Mouse (Mus musculus) granulocyte monocyte progenitor cell, adult 5-6 weeks (primary cell): ENCODE measurements at regions not wholly inside any gene's neighbourhood (a gene's known extent, or its start where the extent isn't known, plus 50 kb on each side); places are given as distances from the start of the nearest gene placed in this dataset.
A peak's percentile ranks its signal among the peaks of the same experiment; 100 is the strongest.

Experiments
- ATAC-seq: replicated peaks from 2 replicates; pipeline ENCODE4 v1.8.0; 2016; ENCODE audit warnings: mild to moderate bottlenecking, moderate TSS enrichment, inconsistent platforms; ENCODE audit not compliant: poor library complexity, severe bottlenecking

DNA sequence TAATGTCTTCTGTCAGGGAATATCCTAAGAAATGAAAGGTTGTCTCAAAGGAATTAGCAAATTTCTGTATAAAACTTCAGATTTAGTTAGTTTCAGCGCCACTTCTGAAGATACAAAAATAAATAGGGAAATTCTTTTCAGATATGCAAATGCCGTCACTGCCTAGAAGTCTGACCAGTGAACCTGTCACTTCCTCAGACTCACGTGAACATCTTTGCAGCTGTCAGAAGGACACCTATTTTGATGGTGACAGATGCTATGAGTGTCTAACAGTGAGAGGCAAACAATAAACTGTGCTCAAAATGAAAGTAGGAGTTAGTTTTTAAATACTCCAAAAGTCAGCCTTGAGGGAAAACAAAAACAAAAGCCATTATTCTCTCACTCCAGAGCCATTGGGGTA, 57.5 kb upstream of the Igf1r start:
- ATAC-seq: 0 out of 2 replicates have a peak, but pooled peaks have one; percentile 36

GRCm38 (mm10) chr7:67892917-67893316, 59.7 kb upstream of the Igf1r start:
- peak; percentile 86 for ATAC-seq

DNA sequence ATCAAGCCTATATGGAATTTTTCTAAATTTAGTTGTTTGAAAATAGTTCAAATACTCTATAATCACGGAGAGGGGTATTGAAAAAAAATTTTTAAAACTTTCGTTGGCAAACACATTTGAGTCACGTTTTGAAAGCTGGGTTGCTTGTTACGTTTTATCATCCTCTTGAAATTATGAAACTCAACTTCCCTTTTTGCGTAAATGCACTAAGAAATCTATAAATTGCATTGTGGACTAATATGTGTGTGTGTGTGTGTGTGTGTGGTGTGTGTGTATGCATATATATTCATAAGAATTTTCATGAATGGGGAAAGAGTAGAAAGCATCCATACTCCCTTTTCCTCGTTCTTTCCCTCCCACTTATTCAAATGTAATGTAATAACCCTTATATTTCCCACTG, 69.6 kb upstream of the Igf1r start:
- ATAC-seq: peak; percentile 92

DNA sequence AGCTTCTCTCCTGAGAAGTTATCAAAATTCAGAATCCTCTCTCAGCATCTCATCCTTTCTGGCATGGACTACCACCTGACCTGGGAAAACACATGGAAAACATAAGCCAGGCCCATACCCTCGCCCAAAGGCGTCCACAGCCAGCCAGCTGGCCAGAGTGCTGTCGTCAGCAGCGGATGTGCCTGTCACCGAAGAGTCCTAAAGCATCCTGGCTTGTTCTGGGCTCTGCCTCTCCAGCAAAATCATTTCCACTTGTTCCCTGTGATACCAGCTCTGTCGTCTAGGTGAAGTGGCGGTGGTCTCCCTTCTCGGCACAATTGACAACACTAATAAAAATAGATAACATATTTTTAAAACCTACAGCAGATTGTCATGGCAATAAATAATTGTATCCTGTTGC, 70.0 kb upstream of the Igf1r start:
- peak; percentile 7 for ATAC-seq

- ATAC-seq: no peak
Observed at GRCm38 (mm10) chr7:67878226-67878625, 74.4 kb upstream of the Igf1r start.

DNA sequence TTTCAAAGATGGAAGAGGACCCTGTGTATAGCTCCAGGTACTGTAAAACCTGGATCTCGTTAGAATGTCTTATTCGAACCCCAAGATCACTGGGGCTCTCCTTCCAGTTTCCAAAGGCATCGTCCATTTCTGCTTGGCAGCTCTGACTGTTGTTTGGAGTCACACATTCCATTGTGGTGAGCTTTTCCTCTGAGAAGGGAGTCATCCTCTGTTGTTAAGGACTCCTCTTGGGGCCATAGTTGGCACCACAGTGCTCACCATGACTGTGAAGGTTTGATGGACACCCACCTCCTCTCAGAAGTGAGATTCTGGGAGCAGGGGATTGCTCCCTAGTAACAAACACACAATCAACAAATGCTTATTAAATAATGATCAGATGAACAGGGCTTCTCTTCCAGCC, 75.0 kb upstream of the Igf1r start:
- ATAC-seq: no peak

DNA sequence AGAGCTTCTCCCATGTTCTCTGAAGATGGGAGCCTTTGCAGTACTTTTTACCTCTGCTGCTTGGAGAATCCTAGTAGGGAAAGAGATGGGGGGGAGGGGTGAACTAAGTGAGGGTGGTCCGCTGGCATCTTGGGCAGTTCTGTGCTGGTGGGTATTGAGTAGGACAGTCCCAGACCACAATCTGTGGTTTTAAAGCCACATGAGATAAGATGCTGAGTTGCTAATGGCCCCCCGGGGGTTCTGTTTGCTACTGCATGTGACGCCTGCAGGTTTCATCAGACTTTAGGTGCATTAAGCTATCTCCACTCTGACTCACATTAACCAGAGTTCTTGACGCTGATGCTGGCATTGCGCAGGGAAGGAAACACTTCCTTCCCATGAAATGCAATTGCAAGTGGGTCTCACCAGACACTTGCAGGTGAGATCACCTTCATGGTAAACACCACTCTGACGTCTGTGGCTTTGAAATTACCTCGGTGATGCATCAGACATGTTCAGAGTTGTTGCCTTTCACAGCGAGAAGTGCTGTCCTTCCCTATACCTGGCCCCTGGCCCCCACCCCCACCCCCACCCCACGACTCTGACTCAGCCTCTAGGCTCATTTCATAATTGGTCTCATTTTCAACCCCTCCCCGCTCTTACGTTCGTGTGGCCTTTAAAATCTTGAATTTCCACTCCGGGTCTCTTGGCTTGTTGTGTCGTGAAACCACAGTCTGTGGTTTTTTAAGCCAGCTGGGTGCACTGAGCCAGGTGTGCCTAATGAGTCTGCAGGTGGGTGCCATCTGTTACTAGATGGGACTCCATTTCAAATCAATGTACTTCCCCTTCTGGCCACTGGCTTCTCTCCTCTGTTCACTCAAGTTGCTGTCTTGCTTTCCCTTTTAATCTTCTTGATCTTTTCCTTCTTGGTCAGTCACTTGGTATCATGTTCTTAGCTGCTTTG, 94.8 kb upstream of the Synm start:
- ATAC-seq: peak; percentile 9; the same call in 1 of the 2 replicates

DNA sequence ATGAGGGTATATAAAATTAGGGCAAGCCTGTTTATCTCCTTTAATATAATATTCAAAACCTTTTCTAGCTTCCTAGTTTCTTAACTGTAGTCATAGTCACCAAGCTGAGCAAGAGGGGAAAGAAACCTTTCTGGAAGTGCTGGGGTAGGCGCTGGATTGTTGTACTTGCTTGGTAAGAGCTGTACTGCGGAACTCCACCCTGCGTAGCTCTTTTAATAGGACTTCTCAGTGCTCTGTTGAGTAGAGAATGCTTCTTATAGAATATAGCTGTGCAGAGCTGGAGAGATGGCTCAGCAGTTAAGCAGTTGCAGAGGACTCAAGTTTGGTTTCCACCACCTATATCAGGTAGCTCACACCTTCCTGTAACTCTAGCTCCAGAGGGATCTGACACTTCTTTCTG, 93.3 kb upstream of the Synm start:
- ATAC-seq: no peak

- no peak for ATAC-seq
Observed at GRCm38 (mm10) chr7:67849509-67849862, 89.9 kb upstream of the Synm start.

- ATAC-seq: peak; percentile 37
Observed at GRCm38 (mm10) chr7:67848589-67849508, 89.3 kb upstream of the Synm start.

DNA sequence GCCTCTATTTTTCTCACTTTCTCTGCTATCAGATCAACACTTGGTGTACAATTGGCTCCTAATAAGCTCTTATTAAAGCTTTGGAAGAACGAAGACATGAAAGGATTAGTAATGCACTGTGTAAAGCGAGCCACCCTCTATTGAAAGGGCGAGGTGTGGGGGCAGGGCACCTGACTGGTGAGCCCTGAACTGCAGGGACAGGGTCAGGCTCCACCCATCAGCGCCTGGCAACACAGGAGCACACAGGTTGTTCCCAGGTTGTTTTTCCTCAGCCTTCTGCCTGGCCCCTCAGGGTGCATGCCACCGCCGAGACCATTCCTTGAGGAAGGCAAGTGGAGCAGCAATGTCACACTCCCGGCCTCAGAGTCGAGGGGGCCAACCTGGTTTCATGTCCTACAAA, 87.3 kb upstream of the Synm start:
- ATAC-seq: no peak

DNA sequence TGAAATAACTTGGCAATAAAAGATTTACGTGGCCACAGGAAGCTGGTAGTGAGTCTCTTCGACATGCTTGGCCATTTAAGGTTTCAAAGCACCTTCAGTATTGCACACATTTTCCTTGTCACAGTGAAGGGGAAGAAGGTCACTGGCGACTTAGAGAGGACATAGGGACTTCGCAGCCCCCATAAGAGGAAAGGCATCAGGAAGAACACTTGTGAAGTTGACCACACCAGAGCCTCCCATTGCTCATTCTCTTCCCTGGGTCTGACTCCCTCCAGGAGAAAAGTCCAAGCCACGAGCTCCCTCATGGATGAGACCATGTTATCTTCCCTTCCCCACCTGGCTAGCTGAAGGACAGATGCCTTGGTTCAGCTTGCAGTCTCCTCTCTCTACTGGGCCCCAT, 77.4 kb upstream of the Synm start:
- ATAC-seq: no peak

DNA sequence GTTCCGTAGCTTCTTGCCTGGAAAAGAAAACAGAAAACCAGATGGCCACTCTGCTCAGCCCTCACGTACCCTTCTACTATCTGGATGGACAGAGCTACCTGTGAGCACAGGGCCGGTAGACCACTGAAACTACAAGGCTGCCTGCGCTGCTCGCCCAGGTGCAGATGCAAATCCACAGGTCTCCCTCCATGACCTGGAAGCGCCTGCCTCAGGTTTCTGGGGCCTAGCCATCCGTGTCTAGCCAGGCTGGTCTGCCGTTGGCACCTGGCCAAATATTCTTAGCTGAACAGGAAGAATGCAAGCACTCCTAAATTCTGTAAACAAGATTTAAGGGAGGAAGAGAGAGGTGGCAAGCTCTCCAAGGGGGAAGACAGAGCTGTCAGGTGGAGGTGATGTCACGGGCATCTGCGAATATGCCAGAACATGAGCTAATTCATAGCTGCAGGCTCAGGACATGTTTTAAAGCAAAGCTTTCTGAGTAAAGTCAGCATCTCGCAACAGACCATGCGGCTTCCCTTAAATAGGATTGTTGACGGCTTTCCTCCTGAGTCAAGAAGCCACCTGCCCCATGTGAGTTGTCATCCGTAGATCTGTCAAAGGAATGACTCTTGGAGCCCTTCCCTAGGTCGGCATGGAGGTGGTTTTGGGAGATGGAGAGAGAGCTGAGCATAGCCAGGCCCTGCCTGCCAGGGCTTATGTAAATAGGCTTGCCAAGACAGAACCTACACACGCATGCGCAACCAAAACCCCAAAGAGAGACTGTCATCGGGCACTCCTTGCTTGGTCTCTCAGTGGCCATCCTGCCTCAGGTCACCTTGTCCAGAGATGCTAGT, 76.8 kb upstream of the Synm start:
- ATAC-seq: no peak

DNA sequence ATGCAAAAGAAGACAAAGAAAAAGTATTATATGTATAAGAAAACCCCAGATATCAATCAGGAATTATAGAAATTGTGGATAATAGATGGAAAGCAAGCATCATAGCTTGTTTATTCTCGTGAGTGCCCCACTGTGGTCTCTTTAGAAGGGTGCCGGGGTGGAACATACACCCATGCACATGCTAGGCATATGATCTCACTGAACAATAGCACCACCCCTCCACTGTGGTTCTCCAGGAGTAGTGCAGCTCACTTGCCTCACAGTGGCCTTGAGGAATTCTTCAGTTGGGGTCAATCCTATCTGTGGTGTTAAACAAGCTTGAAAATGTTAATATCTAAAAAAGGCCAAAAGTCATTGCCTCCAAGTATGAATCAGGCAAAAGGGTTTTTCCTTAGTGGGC, 72.2 kb upstream of the Synm start:
- ATAC-seq: peak; percentile 46; the same call in 1 of the 2 replicates

GRCm38 (mm10) chr7:67827386-67827785, 67.8 kb upstream of the Synm start:
- ATAC-seq: no peak

GRCm38 (mm10) chr7:67826936-67827335, 67.4 kb upstream of the Synm start:
- no peak for ATAC-seq

- ATAC-seq: no peak
Observed at GRCm38 (mm10) chr7:67826368-67826767, 66.8 kb upstream of the Synm start.

DNA sequence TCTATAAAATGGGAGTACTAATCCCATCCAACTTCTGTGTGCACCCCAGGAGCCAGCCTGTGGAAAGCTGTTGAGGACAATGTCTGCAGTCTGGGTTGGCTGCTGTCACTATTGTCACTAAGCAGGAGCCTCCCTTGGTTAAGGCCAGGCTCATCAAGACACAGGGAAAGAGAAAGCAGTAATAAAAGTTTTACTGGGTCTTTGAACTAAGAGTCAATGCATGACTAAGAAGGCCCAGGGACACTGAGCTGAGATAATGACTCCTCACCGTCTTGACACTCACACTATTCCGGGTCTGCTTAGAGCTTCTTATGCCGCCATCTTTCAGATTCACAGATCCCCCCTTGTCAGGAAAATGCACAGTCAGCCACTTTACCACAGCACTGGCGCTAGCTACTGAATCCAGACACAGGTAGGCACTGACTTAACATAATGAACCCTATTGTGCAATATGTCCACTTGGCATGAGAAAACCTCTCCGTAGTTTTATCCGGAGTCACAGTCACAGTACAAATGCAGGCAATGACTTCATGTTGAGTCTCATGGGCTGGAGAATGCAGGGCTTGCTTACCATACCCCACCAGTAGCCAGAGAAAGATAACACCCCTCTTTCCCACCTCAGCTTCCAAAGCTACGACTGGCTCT, 66.2 kb upstream of the Synm start:
- no peak for ATAC-seq

DNA sequence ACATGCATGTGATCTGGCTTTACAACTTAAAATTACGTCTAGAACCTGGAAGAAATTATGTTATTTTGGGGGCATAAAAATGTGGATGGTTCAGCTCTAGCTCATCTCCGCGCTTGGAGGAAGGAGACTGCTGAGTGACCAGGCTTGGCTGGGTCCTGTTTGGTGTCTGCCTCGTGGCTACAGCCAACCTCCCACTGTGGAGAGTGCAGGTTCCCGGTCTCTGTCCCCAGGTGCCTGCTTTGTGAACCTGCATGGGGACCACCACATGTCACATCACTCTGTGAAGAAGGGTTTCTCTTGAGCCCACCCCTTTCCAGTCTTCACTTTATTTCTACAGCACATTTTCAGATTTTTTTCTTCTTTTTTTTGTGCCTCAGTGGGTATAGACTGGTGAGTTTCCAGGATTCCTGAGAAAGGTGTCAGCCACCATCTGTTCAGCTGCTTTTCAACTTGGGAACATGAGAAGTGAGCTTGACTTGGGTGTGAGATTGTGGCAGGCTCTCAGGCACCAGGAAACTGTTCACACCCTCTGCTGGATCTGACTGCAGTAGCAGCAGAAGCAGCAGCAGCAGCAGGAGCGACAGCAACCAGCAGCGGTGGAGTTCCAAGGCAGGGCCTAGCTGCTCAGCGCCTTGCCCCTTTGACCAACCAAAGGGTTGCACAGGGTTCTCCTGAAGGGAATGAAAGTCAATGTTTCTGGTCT, 64.6 kb upstream of the Synm start:
- no peak for ATAC-seq
